Mouse (Mus musculus): ENCODE results near the gene Ppp1r11. TPM values are rescaled to one million over a fixed set of nuclear protein-coding genes. Genes with fewer than 3 reads are reported as not detected.

Ppp1r11 gene
- polyA plus RNA-seq (2012; rRNA removed) = 54.9 and 73.8 TPM in 2 replicates

- Histone ChIP-seq H3K4me3 (ENCODE audit: insufficient read depth, low read depth, low read length) (peak within 1 kb of the TSS; percentile 93), H3K27me3 (replicated peaks; ENCODE audit: control insufficient read depth, insufficient read depth, low read length) (no peaks in the 10 kb centered on the region), H3K36me3 (ENCODE audit: control insufficient read depth, insufficient read depth, low read length) (no peaks in the 10 kb centered on the region), H3K4me1 (ENCODE audit: control insufficient read depth, insufficient read depth, low read length) (peaks cover 6% of the 10 kb centered on the region; the same call in 1 of the 2 replicates), H3K27ac (ENCODE audit: insufficient read depth, low read depth, low read length) (peak within 1 kb of the TSS; percentile 78)
- 2% methylated on average over 36 of the region's 36 CpGs for WGBS
- TF ChIP-seq CTCF (conservative IDR thresholded peaks at IDR 0.05; ENCODE audit: insufficient read depth, insufficient read length, low read depth, low read length) (no peak), POLR2A (IDR thresholded peaks at IDR 0.05; ENCODE audit: low read depth, low read length) (no peak)
- DNase-seq = peak; percentile 98
Observed at GRCm38 (mm10) chr17:36950981-36951947, at the start of gene Ppp1r11. Ppp1r11 (minus strand) TSS chr17:36951741.

- H3K4me1 ChIP-seq (ENCODE audit: control insufficient read depth, insufficient read depth, low read length) = no peaks in the 10 kb centered on the region; the same call in 1 of the 2 replicates
- DNase-seq = no peak
- H3K27me3 ChIP-seq (replicated peaks; ENCODE audit: control insufficient read depth, insufficient read depth, low read length) = no peaks in the 10 kb centered on the region
- H3K36me3 ChIP-seq (ENCODE audit: control insufficient read depth, insufficient read depth, low read length) = no peaks in the 10 kb centered on the region
- no peak within 1 kb of the TSS for H3K27ac ChIP-seq (ENCODE audit: insufficient read depth, low read depth, low read length)
- no peak for TF ChIP-seq CTCF (conservative IDR thresholded peaks at IDR 0.05; ENCODE audit: insufficient read depth, insufficient read length, low read depth, low read length)
- TF ChIP-seq POLR2A (IDR thresholded peaks at IDR 0.05; ENCODE audit: low read depth, low read length) = no peak
- WGBS = 89% methylated on average over 7 of the region's 7 CpGs
- H3K4me3 ChIP-seq (ENCODE audit: insufficient read depth, low read depth, low read length) = no peak within 1 kb of the TSS
Observed at GRCm38 (mm10) chr17:37000863-37001262, 49.3 kb upstream of the Ppp1r11 start, which contains the start of gene Zfp57. Zfp57 (plus strand) TSS chr17:37001163.

GRCm38 (mm10) chr17:36998477-36998876 is 46.9 kb upstream of the Ppp1r11 start:
- Histone ChIP-seq H3K27me3 (replicated peaks; ENCODE audit: control insufficient read depth, insufficient read depth, low read length) (no peaks in the 10 kb centered on the region), H3K36me3 (ENCODE audit: control insufficient read depth, insufficient read depth, low read length) (no peaks in the 10 kb centered on the region), H3K4me3 (ENCODE audit: insufficient read depth, low read depth, low read length) (no peak overlapping the region), H3K4me1 (ENCODE audit: control insufficient read depth, insufficient read depth, low read length) (no peaks in the 10 kb centered on the region; the same call in 1 of the 2 replicates), H3K27ac (ENCODE audit: insufficient read depth, low read depth, low read length) (no peak overlapping the region)
- TF ChIP-seq POLR2A (IDR thresholded peaks at IDR 0.05; ENCODE audit: low read depth, low read length) (no peak), CTCF (conservative IDR thresholded peaks at IDR 0.05; ENCODE audit: insufficient read depth, insufficient read length, low read depth, low read length) (no peak)
- DNase-seq = no peak
- WGBS = 69% methylated on average over 2 of the region's 2 CpGs

GRCm38 (mm10) chr17:36997033-36997735 is 45.6 kb upstream of the Ppp1r11 start:
- Histone ChIP-seq H3K36me3 (ENCODE audit: control insufficient read depth, insufficient read depth, low read length) (no peaks in the 10 kb centered on the region), H3K4me1 (ENCODE audit: control insufficient read depth, insufficient read depth, low read length) (no peaks in the 10 kb centered on the region; the same call in 1 of the 2 replicates), H3K4me3 (ENCODE audit: insufficient read depth, low read depth, low read length) (no peak overlapping the region), H3K27ac (ENCODE audit: insufficient read depth, low read depth, low read length) (no peak overlapping the region), H3K27me3 (replicated peaks; ENCODE audit: control insufficient read depth, insufficient read depth, low read length) (no peaks in the 10 kb centered on the region)
- peak; percentile 81 for TF ChIP-seq CTCF (conservative IDR thresholded peaks at IDR 0.05; ENCODE audit: insufficient read depth, insufficient read length, low read depth, low read length)
- no peak for TF ChIP-seq POLR2A (IDR thresholded peaks at IDR 0.05; ENCODE audit: low read depth, low read length)
- WGBS = 16% methylated on average over 7 of the region's 7 CpGs
- peak; percentile 77 for DNase-seq

GRCm38 (mm10) chr17:36995448-36995847 is 43.9 kb upstream of the Ppp1r11 start:
- 70% methylated on average over 3 of the region's 3 CpGs for WGBS
- Histone ChIP-seq H3K4me3 (ENCODE audit: insufficient read depth, low read depth, low read length) (no peak overlapping the region), H3K27ac (ENCODE audit: insufficient read depth, low read depth, low read length) (no peak overlapping the region), H3K4me1 (ENCODE audit: control insufficient read depth, insufficient read depth, low read length) (no peaks in the 10 kb centered on the region; the same call in 1 of the 2 replicates), H3K27me3 (replicated peaks; ENCODE audit: control insufficient read depth, insufficient read depth, low read length) (no peaks in the 10 kb centered on the region), H3K36me3 (ENCODE audit: control insufficient read depth, insufficient read depth, low read length) (no peaks in the 10 kb centered on the region)
- TF ChIP-seq POLR2A (IDR thresholded peaks at IDR 0.05; ENCODE audit: low read depth, low read length) = no peak
- TF ChIP-seq CTCF (conservative IDR thresholded peaks at IDR 0.05; ENCODE audit: insufficient read depth, insufficient read length, low read depth, low read length) = no peak
- DNase-seq = peak; percentile 26

- no peak overlapping the region for H3K27ac ChIP-seq (ENCODE audit: insufficient read depth, low read depth, low read length)
- H3K27me3 ChIP-seq (replicated peaks; ENCODE audit: control insufficient read depth, insufficient read depth, low read length) = no peaks in the 10 kb centered on the region
- H3K36me3 ChIP-seq (ENCODE audit: control insufficient read depth, insufficient read depth, low read length) = no peaks in the 10 kb centered on the region
- 94% methylated on average over 2 of the region's 2 CpGs for WGBS
- no peak overlapping the region for H3K4me3 ChIP-seq (ENCODE audit: insufficient read depth, low read depth, low read length)
- no peak for TF ChIP-seq POLR2A (IDR thresholded peaks at IDR 0.05; ENCODE audit: low read depth, low read length)
- TF ChIP-seq CTCF (conservative IDR thresholded peaks at IDR 0.05; ENCODE audit: insufficient read depth, insufficient read length, low read depth, low read length) = no peak
- H3K4me1 ChIP-seq (ENCODE audit: control insufficient read depth, insufficient read depth, low read length) = no peaks in the 10 kb centered on the region; the same call in 1 of the 2 replicates
- DNase-seq = no peak
Observed at GRCm38 (mm10) chr17:36994528-36994927, 43.0 kb upstream of the Ppp1r11 start.
